Mouse (Mus musculus) left cerebral cortex, postnatal 14 days (tissue): ENCODE measurements at regions not wholly inside any gene's neighbourhood (a gene's known extent, or its start where the extent isn't known, plus 50 kb on each side); places are given as distances from the start of the nearest gene placed in this dataset.

Source experiments
- DNase-seq, 2 experiments: peaks; one replicate each; pipeline ENCODE4 v3.0.0; 2021 to 2022; ENCODE audit warnings: low spot score in 2 of 2, mixed read lengths in 1 of 2
- intact Hi-C: fragments of 180-260 bp; cut with DNase I; formaldehyde crosslinking; loops from one replicate; pipeline ENCODE4 v1.15.1; 2025

DNA sequence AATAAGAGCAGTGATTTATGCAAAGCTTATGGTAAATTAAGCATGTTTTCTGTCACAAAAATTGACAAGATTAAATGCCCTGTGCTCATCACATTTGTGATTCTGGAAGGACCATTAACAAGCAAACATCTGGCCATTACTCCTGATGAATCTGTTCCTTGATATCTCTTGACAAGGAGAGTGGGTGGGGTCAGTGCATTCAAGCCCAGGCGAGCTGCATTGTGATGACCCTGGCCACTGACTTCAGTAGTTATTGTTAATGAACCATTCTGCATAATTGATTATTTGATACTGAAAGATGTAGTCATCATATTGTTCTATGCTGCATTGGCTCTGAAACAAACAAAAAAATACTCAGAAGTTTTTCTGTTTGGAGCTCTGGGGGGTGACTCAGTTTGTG, 115.4 kb upstream of the Prmt6 start:
- intact Hi-C loops = no loop called here
- no peak for DNase-seq

DNA sequence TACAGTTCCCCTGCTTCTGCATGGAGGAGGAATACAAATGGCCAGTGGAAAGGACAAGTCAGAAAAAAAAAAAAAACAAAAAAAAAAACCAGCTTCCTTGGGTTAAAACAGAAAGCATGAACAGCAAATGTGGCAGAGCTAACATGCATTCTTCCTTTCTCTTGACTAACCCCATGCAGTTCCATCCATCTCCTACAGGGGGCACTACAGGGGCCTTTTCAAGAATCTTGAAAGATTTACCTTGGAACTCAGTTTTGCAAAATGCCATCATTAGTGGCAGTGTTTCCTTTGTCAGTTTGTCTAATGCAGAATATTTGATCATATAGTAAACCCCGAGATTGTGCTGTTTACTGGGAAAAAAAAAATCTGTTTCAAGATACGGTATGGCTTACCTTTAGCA, 111.1 kb upstream of the Prmt6 start:
- intact Hi-C loops = no loop called here
- peak in 1 of 2 experiments; percentile 14 for DNase-seq

DNA sequence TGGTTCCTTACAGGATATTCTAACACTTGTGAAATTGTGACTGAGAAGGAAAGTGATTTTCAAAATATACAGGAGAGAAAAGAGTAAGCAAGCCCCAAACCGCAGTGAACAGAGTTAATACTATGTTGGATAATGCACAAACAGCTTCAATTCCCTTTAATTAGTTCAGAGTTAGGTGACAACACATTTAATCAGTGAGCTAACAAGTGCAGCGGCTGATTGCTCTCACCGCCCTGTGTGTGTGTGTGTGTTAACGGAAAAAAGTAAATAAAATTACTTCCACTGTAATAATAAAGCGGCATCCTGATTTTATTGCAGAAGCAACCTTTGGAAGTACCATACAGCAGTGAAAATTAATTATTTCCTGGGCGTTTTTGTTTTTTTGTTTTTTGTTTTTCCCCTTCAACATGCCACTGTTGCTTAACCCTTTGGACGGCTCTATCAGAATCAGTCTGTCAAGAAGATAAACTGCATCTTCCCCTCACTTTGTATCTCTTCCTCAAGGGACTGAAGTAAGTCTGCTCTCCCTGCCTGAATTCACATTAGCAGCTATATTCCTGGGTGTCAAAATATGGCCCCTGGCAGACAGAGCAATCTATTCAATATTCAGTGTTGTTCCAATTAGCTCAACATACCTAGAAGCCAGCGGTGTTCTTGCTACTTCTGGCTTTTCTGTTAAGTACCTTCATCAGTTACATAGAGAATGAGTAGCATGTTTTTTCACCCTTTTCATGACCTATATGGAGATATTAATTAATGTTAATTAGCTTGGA, 106.2 kb upstream of the Prmt6 start:
- intact Hi-C loops = no loop called here
- no peak for DNase-seq

DNA sequence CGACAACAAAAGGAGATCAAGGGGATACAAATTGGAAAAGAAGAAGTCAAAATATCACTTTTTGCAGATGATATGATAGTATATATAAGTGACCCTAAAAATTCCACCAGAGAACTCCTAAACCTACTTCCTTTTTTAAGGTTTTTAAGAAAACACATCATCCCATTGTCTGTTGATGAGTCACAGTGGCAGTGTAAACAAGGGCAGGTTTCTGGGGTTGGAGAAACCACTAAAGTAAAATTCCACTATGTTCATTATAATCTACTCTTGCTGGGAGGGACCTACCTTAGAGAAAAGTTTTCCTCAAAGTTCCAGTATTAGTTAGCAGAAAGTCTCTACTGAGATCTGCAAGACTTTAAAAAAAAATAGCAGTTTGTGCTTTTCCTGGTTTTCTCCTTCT, 102.9 kb upstream of the Prmt6 start:
- intact Hi-C loops = no loop called here
- no peak for DNase-seq

DNA sequence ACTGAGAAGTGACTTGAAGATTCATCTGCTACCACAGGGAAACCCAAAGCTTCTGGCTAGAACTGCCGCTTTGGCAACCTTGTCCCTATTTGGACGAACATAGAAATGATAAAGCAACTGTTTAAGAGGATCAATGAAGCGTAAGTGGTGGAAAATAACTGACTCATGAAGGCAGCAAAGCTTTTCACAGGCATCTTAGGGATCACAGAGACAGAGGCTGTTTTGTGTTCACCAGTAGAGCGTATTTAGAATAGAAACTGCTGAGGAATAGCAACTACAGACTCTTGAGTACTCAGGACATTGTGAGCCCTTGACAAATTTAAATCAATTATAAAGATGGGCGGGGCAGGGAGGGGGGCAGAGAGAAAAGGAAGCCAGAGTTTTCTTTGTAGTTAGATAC, 99.3 kb upstream of the Prmt6 start:
- DNase-seq = no peak

DNA sequence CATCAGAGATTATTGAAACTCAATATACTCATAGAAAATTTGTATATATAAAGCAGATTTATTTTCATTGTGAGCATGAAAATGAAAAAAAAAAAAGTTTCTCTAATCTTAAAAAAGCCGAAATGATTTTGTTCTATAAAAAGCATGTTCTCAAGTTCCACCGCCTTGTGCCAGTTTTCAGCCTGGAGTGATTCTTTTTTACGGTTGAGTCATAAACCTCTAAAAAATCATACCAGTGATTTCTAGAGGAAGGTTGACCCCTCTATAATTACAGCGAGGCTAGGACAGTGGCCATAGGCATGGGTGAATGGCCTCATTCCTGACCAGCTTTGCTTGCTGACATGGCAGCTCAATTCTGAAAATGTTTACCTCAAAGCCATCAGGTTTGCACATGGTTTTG, 98.6 kb upstream of the Prmt6 start:
- DNase-seq = peak in 1 of 2 experiments; percentile 37
- intact Hi-C loops = no loop called here

More for the DNA sequence above, 99.3 kb upstream of the Prmt6 start:
- intact Hi-C loops = no loop called here

DNA sequence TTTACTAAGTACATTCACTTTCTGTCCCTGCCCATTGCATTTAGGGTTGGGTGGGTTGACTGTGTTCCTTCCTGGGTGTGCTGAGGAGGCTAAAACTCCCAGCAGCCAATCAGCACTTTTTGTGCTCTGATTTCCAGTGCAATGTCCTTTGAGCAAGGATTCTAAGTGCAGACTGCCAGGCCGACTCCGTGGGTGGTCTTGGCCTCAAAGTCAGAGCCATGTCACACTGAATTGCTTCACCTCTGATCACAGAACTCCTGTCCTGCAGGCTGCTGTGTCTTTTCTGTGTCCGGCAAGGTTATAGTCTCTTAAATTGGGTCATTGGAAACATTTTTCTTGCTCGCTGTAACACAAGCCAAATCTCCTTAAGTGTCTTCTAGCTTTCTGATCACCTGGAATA, 94.0 kb upstream of the Prmt6 start:
- DNase-seq = no peak
- intact Hi-C loops = no loop called here

DNA sequence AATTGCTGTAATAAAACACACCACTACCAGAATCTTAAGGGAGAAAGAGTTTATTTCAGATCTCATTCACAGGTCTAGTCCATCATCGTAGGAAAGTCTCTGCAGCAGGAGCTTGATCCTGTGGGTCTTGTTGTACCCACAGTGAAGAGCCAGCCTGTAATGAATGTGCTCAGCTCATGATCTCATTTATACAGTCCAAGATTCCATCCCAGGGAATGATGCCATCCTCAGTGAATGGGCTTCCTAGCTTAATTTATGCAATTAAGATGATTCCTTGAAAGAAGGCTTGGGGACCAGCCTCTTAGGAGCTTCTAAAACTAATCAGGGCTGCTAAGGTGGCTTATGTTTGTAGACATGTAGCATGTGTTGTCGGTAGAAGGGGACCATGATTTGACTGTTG, 89.3 kb upstream of the Prmt6 start:
- no peak for DNase-seq
- intact Hi-C loops = no loop called here

DNA sequence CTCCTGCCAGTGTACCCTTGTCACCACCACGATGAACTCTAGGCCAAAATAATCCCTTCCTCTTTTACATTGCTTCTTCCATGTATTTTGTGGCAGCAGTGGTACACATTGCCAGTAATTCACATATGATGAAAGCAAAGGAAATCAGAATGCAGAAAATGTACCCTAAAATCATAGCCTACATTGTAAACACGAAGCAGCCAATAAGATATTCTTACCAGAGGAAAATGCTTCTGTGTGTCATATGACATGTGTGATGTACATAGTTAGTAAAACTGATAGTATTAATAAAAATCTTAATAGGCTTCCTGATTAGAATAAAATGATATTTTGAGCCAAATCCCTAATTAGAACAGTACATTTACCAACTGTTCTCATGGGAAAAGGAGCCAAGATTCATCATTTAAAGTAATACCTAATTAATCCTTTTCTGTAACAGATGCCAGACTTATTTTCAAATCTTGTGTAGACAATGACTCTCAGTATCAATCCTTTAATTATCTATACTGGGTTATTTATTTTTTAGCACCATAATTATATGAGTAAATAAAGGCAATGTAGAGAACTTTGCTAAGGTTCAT, 88.3 kb upstream of the Prmt6 start:
- intact Hi-C loops = no loop called here
- no peak for DNase-seq

DNA sequence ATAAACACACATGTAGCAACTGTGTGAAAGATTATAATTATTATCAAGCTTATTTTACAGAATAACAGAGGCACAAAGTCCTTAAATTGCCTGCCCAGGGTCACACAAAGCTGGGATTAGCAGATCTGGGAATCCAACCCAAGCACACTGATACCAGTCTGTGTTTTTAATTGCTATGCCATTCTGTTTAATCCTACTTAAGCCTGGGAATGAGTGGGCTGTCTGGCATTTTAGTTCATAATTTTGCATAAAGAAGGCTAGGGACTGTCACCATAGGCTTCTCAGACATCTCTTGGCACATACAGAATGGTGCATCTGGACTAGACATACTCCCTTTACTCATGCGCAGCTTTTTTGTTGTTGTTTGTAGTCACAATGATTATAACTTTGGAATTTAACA, 78.4 kb upstream of the Prmt6 start:
- intact Hi-C loops = no loop called here
- DNase-seq = no peak

DNA sequence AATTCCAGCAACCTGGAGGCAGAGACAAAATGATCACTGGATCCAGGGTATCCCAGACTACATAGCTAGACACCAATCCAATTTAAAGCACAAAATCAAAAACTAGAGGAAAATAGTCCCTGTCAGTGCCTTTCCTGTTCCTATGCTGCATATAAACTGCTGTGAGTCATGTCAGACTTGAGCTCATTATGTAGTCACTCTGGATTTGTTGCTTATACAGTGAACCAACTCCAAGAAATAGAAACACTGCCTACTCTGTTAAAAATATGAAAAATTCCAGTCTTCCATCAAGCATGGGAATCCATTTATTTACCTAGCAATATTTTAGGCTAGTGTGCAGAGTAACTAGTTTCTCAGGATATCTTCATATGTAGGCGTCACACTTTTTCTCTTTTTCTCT, 59.5 kb upstream of the Prmt6 start:
- DNase-seq = no peak
- intact Hi-C loops = no loop called here

DNA sequence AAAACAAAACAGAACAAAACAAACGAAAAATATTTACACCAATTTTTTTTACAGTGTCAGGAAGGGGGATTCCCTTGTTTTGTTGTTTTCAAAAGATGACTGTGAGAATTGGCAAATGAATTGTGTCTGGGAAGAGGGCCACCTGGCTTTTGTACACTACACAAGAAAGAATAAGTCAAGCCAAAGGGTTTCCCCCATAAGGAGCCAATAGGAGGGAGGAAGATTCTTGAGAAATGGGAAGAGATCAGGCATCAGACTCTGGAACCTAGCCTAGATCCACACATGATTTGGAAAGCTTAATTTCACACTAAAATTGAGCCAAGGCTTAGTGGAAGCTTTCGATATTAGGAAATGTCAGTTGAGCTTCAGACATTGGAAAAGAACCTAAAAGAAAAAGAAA, 52.4 kb upstream of the Prmt6 start:
- intact Hi-C loops = no loop called here
- DNase-seq = peak; percentile 2 to 7
